Mouse (Mus musculus): ENCODE data around the gene Blvra.
A peak's percentile ranks its signal among the peaks of the same experiment; 100 is the strongest.
"Not testable (repeated sequence)": the region's sequence is repeated elsewhere in the genome, so short reads cannot be mapped to it uniquely, and the experiment has no call there.

Blvra gene

DNA sequence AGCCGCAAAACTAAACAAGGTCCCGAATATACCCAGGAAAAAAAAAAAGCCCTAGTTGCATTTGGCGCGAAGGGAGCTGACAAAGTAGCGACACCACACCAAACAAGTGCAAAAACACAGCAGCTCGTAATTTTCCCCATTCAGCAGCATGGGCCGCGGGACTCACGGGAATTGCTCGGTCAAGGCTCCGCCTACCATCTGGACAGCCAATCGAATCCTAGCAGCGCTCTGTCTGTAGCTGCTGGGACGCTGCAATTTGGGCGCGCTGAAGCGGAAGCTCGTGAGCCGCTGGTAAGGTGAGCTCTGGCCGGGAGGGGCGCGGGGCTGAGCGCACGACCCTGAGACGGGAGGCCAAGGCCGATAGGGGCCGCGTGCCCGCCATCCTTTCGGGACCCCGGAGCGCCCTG, at the start of gene Blvra:
Gene Blvra (plus strand): TSS at position 231 of the 407 bp plus-strand sequence.
- DNase-seq (ENCODE audit: low read depth, low spot score) = peak; percentile 97

- no peak for DNase-seq (ENCODE audit: low read depth, low spot score)
Observed at GRCm38 (mm10) chr2:127035006-127035605, 35.4 kb upstream of the Blvra start.

GRCm38 (mm10) chr2:127037299-127037698, 33.2 kb upstream of the Blvra start:
- no peak for DNase-seq (ENCODE audit: low read depth, low spot score)

DNA sequence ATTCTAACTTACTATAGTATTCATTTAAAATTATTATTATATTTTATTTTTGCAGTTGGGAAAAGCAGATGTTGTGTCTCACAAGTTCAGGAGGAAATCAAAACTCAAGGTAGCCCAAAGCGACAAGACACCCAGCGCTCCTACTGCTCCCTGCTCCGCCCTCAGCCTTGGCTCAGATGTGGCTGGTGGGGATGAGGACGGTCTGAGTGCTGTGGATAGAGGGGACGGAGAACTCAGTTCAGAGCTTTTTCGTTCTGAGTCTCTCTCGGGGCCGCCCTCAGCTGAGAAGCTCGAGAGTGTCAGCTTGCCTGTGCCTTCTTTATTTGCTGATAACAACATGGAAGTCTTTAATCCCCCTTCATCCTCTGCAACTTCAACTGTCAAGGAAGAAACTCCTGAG, 9.0 kb upstream of the Blvra start:
- DNase-seq (ENCODE audit: low read depth, low spot score) = no peak

GRCm38 (mm10) chr2:127068806-127069205, 1.7 kb upstream of the Blvra start:
- DNase-seq (ENCODE audit: low read depth, low spot score) = no peak

DNA sequence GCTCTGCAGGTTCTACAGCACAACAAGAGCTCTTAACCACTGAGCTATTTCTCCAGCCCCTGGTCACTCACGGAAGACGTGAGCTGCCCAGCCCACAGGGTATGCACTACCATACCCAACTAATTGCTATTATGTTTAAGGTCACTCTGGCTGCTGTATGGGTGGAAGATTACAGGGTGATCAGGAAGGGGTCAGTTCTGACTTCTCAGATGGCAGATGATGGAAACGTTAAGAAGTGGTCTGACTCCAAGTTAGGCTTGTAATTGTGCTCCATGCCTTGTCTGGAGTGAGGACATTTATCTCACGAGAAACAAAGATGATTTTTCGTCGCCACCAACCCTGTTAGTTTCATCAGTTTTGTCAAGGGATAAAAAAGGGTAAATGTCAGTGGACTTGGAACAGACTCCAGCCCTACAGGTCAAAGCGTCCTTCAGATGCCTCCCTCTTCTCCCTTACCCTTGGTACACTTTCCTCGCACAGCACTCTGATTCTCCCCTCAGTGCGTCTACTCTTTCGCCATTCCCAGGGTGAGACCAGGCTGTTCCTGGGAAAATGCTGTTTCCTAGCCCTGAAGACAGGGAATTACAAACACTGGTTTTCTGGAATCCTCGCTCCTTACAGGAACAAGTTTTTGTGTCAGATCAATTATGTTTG, 557 bp upstream of the Blvra start:
- no peak for DNase-seq (ENCODE audit: low read depth, low spot score)

DNA sequence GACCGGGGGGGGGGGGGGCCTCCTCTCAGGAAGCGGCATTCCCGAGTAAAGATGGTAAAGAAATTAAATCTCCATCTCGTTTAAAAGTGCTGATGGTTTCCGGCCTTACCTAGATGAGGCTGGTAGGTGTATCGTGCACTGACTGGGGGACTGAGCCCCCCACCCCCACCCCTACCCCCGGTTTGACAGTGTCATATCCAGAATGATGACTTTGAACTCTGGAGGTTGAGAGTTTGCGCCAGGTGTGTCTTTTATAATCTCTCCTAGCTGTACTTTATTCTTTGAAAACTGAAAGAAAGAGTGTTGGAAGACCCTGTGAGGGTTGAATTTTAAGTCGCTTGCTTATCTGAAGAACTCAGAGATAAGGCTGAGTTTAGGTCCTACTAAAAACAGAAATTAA, 414 bp downstream of the Blvra start:
- DNase-seq (ENCODE audit: low read depth, low spot score) = no peak

- DNase-seq (ENCODE audit: low read depth, low spot score) = no peak
Observed at GRCm38 (mm10) chr2:127074116-127074515, 3.7 kb downstream of the Blvra start.

- peak; percentile 46 for DNase-seq (ENCODE audit: low read depth, low spot score)
Observed at GRCm38 (mm10) chr2:127077611-127078010, 7.1 kb downstream of the Blvra start.

DNA sequence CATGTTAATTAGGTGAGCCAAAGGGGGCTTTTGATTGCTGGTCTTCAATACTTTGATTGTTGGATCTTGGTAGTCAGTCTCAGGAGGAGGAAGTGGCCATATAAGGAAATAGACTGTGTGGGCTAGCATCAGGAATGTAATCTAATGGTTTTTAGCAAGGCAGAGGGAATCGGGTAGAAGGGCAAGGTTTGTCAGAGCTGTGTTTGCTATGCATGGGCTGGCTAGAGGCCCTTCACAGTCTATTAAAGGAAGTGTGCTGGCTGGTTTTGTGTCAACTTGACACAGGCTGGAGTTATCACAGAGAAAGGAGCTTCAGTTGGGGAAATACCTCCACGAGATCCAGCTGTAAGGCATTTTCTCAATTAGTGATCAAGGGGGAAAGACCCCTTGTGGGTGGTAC, 8.6 kb downstream of the Blvra start:
- DNase-seq (ENCODE audit: low read depth, low spot score) = peak; percentile 20

- DNase-seq (ENCODE audit: low read depth, low spot score) = no peak
Observed at GRCm38 (mm10) chr2:127079881-127080590, 9.6 kb downstream of the Blvra start.

- DNase-seq (ENCODE audit: low read depth, low spot score) = no peak
Observed at GRCm38 (mm10) chr2:127080591-127081218, 10.2 kb downstream of the Blvra start.

- no peak for DNase-seq (ENCODE audit: low read depth, low spot score)
Observed at GRCm38 (mm10) chr2:127086235-127086634, 15.8 kb downstream of the Blvra start.

GRCm38 (mm10) chr2:127090151-127090550, 19.7 kb downstream of the Blvra start:
- not testable (repeated sequence) for DNase-seq (ENCODE audit: low read depth, low spot score)

DNA sequence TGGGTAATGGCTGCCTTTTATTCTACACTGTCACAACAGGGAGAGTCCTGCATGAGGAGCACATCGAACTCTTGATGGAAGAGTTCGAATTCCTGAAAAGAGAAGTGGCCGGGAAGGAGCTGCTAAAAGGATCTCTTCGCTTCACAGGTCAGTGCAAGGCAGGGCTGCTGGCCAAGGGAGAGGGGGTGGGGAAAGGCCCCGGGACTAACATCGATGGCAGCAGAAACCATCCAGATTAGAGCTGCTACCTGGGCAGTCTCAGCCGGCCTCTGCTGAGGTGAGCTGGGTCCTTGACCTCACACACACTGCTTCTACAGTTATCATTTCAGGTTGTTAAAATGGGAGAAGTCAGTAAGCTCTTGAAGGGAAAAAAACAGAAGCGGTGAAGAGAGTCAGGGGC, 21.5 kb downstream of the Blvra start:
- DNase-seq (ENCODE audit: low read depth, low spot score) = no peak

DNA sequence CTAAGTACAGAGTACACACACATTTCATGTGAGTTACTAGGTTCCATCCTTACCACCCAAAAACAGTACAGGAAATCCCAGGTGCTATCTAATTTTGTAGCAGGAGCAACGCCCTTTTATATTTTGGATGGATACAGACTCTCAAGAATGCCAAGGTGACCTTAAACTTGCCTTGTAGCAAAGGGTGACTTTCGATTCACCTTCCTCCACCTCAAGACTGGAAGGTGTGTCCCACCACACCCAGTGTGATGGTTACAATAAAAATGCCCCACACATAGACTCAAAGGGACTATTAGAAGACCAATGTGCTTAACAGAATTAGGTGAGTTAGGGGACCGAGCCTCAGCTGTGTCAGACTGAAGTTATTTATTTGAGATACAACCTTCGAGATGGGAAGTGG, 38.5 kb downstream of the Blvra start:
- DNase-seq (ENCODE audit: low read depth, low spot score) = peak; percentile 63

DNA sequence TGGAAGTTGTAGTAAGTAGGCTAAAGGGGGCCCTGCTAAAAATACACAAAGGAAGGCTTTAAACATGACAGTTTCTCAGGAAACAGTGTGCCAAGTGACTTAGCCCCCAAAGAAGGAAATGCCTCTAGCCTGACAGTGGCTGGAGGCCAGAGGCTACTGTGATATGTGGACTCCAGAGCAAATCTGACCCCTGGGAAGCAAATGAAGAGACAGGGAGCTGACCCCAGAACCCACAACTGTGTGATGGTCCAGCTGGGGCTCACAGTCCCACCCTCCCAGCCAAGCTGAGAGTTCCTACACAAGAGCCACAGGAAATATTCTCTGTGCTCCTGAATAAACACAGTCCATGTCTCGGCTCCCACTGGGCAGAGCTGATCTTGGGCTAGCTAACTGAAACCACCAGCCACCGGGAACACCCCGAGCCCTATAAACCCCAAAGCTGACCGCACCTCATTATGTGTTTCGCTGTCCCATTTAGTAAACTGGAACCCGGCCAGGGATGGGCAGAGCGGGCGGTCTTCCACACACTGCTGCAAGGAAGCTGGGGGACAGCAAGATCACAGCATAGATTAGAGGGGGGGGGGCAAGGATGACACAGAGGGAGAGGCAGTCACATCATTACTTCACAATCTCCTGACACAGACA, 51.2 kb downstream of the Blvra start:
- DNase-seq (ENCODE audit: low read depth, low spot score) = no peak

DNA sequence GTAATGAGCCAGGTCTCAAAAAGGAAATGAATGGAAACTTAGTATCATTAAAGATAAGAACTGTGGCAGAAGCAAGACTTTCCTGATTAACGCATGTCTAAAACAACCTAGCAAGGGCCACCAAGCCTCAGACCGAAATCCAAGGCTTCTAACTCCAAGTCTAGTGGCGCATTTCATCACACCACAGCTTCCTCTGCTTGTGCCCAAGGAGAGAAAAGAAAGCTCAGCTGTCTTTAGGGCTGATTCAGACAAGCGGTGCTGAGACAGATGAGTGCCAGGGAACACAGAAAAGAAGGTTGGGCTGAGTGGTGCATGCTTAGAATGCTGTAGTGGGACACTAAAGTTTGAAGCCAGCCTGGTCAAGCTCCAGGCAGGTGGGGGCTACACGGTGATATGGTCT, 58.5 kb downstream of the Blvra start:
- DNase-seq (ENCODE audit: low read depth, low spot score) = no peak

DNA sequence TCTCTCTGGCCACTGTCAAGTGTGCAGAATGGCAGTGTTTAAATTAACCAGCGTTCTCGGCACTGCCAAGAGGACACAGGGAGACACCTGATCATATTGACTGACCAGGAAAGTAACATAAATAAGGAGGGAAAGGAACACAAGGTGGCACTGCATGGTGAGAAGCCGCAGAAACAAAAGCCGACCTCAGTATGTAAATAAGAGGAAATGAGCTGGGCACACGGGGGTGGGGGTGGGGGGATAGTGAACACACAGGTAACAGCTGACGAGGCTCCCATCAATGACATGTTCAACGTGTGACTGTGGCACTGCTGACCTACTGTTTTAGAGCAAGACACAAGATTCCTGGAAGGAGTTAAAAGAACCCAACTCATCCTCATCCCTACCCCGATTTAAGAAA, 60.9 kb downstream of the Blvra start:
- no peak for DNase-seq (ENCODE audit: low read depth, low spot score)

- DNase-seq (ENCODE audit: low read depth, low spot score) = peak; percentile 92
Observed at GRCm38 (mm10) chr2:127133621-127134461, 63.4 kb downstream of the Blvra start, which contains the start of gene Ncaph. Ncaph (minus strand) TSS chr2:127133954.

DNA sequence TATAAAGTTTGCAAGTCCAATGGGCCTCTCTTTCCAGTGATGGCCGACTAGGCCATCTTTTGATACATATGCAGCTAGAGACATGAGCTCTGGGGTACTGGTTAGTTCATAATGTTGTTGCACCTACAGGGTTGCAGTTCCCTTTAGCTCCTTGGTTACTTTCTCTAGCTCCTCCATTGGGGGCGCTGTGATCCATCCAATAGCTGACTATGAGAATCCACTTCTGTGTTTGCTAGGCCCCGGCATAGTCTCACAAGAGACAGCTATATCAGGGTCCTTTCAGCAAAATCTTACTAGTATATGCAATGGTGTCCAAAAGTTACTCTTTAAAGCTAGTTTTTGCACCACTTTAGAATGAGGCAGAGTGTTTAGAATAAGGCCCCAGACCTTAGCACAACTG, 64.8 kb downstream of the Blvra start:
- not testable (repeated sequence) for DNase-seq (ENCODE audit: low read depth, low spot score)
